Mouse (Mus musculus): Measurements from ENCODE around the gene Prkce.

DNA sequence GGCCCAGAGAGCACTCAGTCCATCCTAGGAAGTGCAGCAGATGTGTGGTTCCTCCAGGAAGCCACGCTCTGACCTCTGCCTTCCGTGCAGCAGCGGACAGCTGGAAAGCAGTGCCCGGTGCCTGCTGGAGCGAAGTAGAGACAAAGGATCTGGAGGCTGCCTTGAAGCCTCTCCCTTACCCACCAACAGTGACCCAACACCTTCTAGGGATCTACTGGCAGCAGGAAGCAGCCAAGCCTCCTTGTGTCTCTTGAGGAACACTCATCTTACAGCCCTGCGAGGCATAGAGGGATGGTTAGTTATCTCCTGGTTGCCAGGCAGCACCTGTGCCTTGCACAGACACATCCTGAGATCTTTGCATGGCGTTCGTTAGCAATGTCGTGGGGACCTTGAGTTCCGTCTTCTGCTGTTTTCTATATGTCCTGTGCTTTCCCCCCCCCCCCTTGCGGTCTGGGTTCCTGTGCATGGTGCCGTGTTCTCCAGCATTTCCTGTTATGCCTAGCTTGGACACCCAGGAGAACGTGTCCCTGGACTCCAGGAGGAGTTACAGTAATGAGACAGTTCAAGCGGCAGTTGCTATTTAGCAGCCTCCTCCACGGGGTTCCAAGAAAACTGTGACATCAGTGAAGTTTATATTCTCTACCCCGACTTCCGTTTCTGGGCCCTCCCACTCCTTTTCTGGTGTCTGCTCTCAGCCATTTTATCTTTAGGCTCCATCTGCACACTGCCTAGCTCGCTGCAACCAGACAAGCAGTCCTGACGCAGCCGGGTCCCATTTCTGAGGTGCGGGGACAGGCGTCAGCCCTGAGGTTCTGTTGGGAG, 133.4 kb downstream of the Prkce start:
- TF ChIP-seq POLR2AphosphoS2 (IDR thresholded peaks at IDR 0.05; ENCODE audit: insufficient read length, low read depth) (no peak), MAX (IDR thresholded peaks at IDR 0.05; ENCODE audit: low read depth) (no peak), POLR2A (IDR thresholded peaks at IDR 0.05; ENCODE audit: insufficient read length, low read depth) (no peak)
